Mouse (Mus musculus): ENCODE results near the gene Eif3a. TPM values are rescaled to one million over a fixed set of nuclear protein-coding genes. Genes with fewer than 3 reads are reported as not detected.

Gene Eif3a
- 459 and 477 TPM in 2 replicates for total RNA-seq (2017)

- peak; percentile 75 for ATAC-seq (replicated peaks; ENCODE audit: low read depth, poor library complexity, severe bottlenecking)
Measured at GRCm38 (mm10) chr19:60790551-60791161, at the start of gene Eif3a. Gene Eif3a (minus strand): TSS chr19:60790658.

GRCm38 (mm10) chr19:60837747-60838146 is 47.3 kb upstream of the Eif3a start:
- peak; percentile 95 for ATAC-seq (replicated peaks; ENCODE audit: low read depth, poor library complexity, severe bottlenecking)

GRCm38 (mm10) chr19:60818677-60819076 is 28.2 kb upstream of the Eif3a start:
- ATAC-seq (replicated peaks; ENCODE audit: low read depth, poor library complexity, severe bottlenecking) = peak; percentile 98

GRCm38 (mm10) chr19:60813133-60813532 is 22.7 kb upstream of the Eif3a start:
- no peak for ATAC-seq (replicated peaks; ENCODE audit: low read depth, poor library complexity, severe bottlenecking)

- no peak for ATAC-seq (replicated peaks; ENCODE audit: low read depth, poor library complexity, severe bottlenecking)
Measured at GRCm38 (mm10) chr19:60812036-60812389, 21.6 kb upstream of the Eif3a start.

GRCm38 (mm10) chr19:60811098-60812035 is 20.9 kb upstream of the Eif3a start, which contains the start of gene Fam45a:
Gene Fam45a (plus strand): TSS chr19:60811585.
- peak; percentile 100 for ATAC-seq (replicated peaks; ENCODE audit: low read depth, poor library complexity, severe bottlenecking)

- no peak for ATAC-seq (replicated peaks; ENCODE audit: low read depth, poor library complexity, severe bottlenecking)
Measured at GRCm38 (mm10) chr19:60809927-60810326, 19.5 kb upstream of the Eif3a start.

- ATAC-seq (replicated peaks; ENCODE audit: low read depth, poor library complexity, severe bottlenecking) = 0 out of 2 replicates have a peak, but pooled peaks have one; percentile 39
Measured at GRCm38 (mm10) chr19:60804903-60805302, 14.4 kb upstream of the Eif3a start.

GRCm38 (mm10) chr19:60799867-60800569 is 9.6 kb upstream of the Eif3a start:
- ATAC-seq (replicated peaks; ENCODE audit: low read depth, poor library complexity, severe bottlenecking) = peak; percentile 93

- no peak for ATAC-seq (replicated peaks; ENCODE audit: low read depth, poor library complexity, severe bottlenecking)
Measured at GRCm38 (mm10) chr19:60797415-60797814, 7.0 kb upstream of the Eif3a start.

- 0 out of 2 replicates have a peak, but pooled peaks have one; percentile 5 for ATAC-seq (replicated peaks; ENCODE audit: low read depth, poor library complexity, severe bottlenecking)
Measured at GRCm38 (mm10) chr19:60795244-60795643, 4.8 kb upstream of the Eif3a start.

GRCm38 (mm10) chr19:60793170-60793707 is 2.8 kb upstream of the Eif3a start:
- ATAC-seq (replicated peaks; ENCODE audit: low read depth, poor library complexity, severe bottlenecking) = no peak

- no peak for ATAC-seq (replicated peaks; ENCODE audit: low read depth, poor library complexity, severe bottlenecking)
Measured at GRCm38 (mm10) chr19:60791164-60791563, 706 bp upstream of the Eif3a start.

GRCm38 (mm10) chr19:60789919-60790506 is 445 bp downstream of the Eif3a start:
- ATAC-seq (replicated peaks; ENCODE audit: low read depth, poor library complexity, severe bottlenecking) = peak; percentile 28

- ATAC-seq (replicated peaks; ENCODE audit: low read depth, poor library complexity, severe bottlenecking) = no peak
Measured at GRCm38 (mm10) chr19:60789452-60789851, 1.0 kb downstream of the Eif3a start.

GRCm38 (mm10) chr19:60788214-60788960 is 2.1 kb downstream of the Eif3a start:
- no peak for ATAC-seq (replicated peaks; ENCODE audit: low read depth, poor library complexity, severe bottlenecking)

- no peak for ATAC-seq (replicated peaks; ENCODE audit: low read depth, poor library complexity, severe bottlenecking)
Measured at GRCm38 (mm10) chr19:60787465-60788150, 2.9 kb downstream of the Eif3a start.

GRCm38 (mm10) chr19:60784712-60785111 is 5.7 kb downstream of the Eif3a start:
- no peak for ATAC-seq (replicated peaks; ENCODE audit: low read depth, poor library complexity, severe bottlenecking)

GRCm38 (mm10) chr19:60782034-60782433 is 8.4 kb downstream of the Eif3a start:
- no peak for ATAC-seq (replicated peaks; ENCODE audit: low read depth, poor library complexity, severe bottlenecking)

Measured in common myeloid progenitor, adult 5-6 weeks (primary cell).